Mouse (Mus musculus): ENCODE measurements around the gene Tacc2. TPM values are rescaled to one million over a fixed set of nuclear protein-coding genes. Genes with fewer than 3 reads are reported as not detected.

The Tacc2 gene
- total RNA-seq, 2 experiments from 2014 or later, result 0.30 to 5.0 TPM

- no peak for ATAC-seq (replicated peaks; ENCODE audit: low FRiP score, poor library complexity, severe bottlenecking)
These were observed 212.2 kb downstream of the Tacc2 start for GRCm38 (mm10) chr7:130789456-130789855.

GRCm38 (mm10) chr7:130793671-130794070 is 216.4 kb downstream of the Tacc2 start:
- no peak for ATAC-seq (replicated peaks; ENCODE audit: low FRiP score, poor library complexity, severe bottlenecking)

GRCm38 (mm10) chr7:130796786-130797185 is 219.5 kb downstream of the Tacc2 start:
- no peak for ATAC-seq (replicated peaks; ENCODE audit: low FRiP score, poor library complexity, severe bottlenecking)

GRCm38 (mm10) chr7:130797524-130797923 is 220.3 kb downstream of the Tacc2 start:
- no peak for ATAC-seq (replicated peaks; ENCODE audit: low FRiP score, poor library complexity, severe bottlenecking)

GRCm38 (mm10) chr7:130799418-130799817 is 222.2 kb downstream of the Tacc2 start:
- no peak for ATAC-seq (replicated peaks; ENCODE audit: low FRiP score, poor library complexity, severe bottlenecking)

GRCm38 (mm10) chr7:130800681-130801080 is 223.4 kb downstream of the Tacc2 start:
- ATAC-seq (replicated peaks; ENCODE audit: low FRiP score, poor library complexity, severe bottlenecking), result no peak

GRCm38 (mm10) chr7:130801811-130802210 is 224.6 kb downstream of the Tacc2 start:
- ATAC-seq (replicated peaks; ENCODE audit: low FRiP score, poor library complexity, severe bottlenecking), result no peak

- ATAC-seq (replicated peaks; ENCODE audit: low FRiP score, poor library complexity, severe bottlenecking), result no peak
These were observed 226.1 kb downstream of the Tacc2 start for GRCm38 (mm10) chr7:130803251-130803825.

GRCm38 (mm10) chr7:130804991-130805390 is 227.8 kb downstream of the Tacc2 start:
- no peak for ATAC-seq (replicated peaks; ENCODE audit: low FRiP score, poor library complexity, severe bottlenecking)

- no peak for ATAC-seq (replicated peaks; ENCODE audit: low FRiP score, poor library complexity, severe bottlenecking)
These were observed 230.5 kb downstream of the Tacc2 start for GRCm38 (mm10) chr7:130807749-130808148.

- ATAC-seq (replicated peaks; ENCODE audit: low FRiP score, poor library complexity, severe bottlenecking), result no peak
These were observed 231.5 kb downstream of the Tacc2 start for GRCm38 (mm10) chr7:130808694-130809093.

- ATAC-seq (replicated peaks; ENCODE audit: low FRiP score, poor library complexity, severe bottlenecking), result no peak
These were observed 233.0 kb downstream of the Tacc2 start for GRCm38 (mm10) chr7:130810238-130810637.

- no peak for ATAC-seq (replicated peaks; ENCODE audit: low FRiP score, poor library complexity, severe bottlenecking)
These were observed 235.2 kb downstream of the Tacc2 start for GRCm38 (mm10) chr7:130812407-130812806.

Other genes with a start within 250 kb of the Tacc2 start
- 14.7 and 16.6 TPM in 2 replicates for gene Ate1, start 57.1 kb upstream of the Tacc2 start, total RNA-seq (2015; ENCODE audit: low replicate concordance)
- gene Ate1, start 57.1 kb upstream of the Tacc2 start, total RNA-seq (2017; ENCODE audit: low replicate concordance), result 31.7 and 38.2 TPM in 2 replicates
- 119 and 159 TPM in 2 replicates for gene Nsmce4a, start 4.3 kb upstream of the Tacc2 start, total RNA-seq (2015; ENCODE audit: low replicate concordance)
- 110 and 118 TPM in 2 replicates for gene Nsmce4a, start 4.3 kb upstream of the Tacc2 start, total RNA-seq (2017; ENCODE audit: low replicate concordance)
- gene Btbd16, start 196.6 kb downstream of the Tacc2 start, total RNA-seq (2015; ENCODE audit: low replicate concordance), result not detected in 2 replicates
- gene Btbd16, start 196.6 kb downstream of the Tacc2 start, total RNA-seq (2017; ENCODE audit: low replicate concordance), result not detected in 2 replicates